Mouse (Mus musculus) hindbrain, embryonic 13.5 days (tissue): ENCODE results near the gene Ccl22. TPM values are rescaled to one million over a fixed set of nuclear protein-coding genes. Genes with fewer than 3 reads are reported as not detected.

Source experiments
- ATAC-seq: fragments of 200-750 bp; cut with Nextera tagmentation; 2 replicates; pipeline ENCODE4 v1.8.0; 2017; ENCODE audit warnings: moderate TSS enrichment; ENCODE audit not compliant: low FRiP score
- H3K27ac ChIP-seq: fragments of 300-500 bp; sonication (generic); 2 replicates; pipeline ENCODE4 v1.5.1; 2015; ENCODE audit warnings: inconsistent platforms, mild to moderate bottlenecking, moderate library complexity
- H3K27me3 ChIP-seq: fragments of 300-500 bp; sonication (generic); 2 replicates; pipeline ENCODE4 v1.6.1; 2015; ENCODE audit warnings: mild to moderate bottlenecking, inconsistent platforms
- H3K36me3 ChIP-seq: fragments of 300-500 bp; sonication (generic); 2 replicates; pipeline ENCODE4 v1.6.1; 2015; ENCODE audit warnings: mild to moderate bottlenecking, inconsistent platforms
- H3K4me1 ChIP-seq: fragments of 300-500 bp; sonication (generic); replicated peaks from 2 replicates; pipeline ENCODE4 v1.6.1; 2015; ENCODE audit warnings: inconsistent platforms
- H3K4me2 ChIP-seq: fragments of 300-500 bp; sonication (generic); 2 replicates; pipeline ENCODE4 v1.6.1; 2015; ENCODE audit warnings: inconsistent platforms, mild to moderate bottlenecking, moderate library complexity
- H3K4me3 ChIP-seq: fragments of 300-500 bp; sonication (generic); 2 replicates; pipeline ENCODE4 v1.5.1; 2015; ENCODE audit warnings: mild to moderate bottlenecking, inconsistent platforms
- H3K9ac ChIP-seq: fragments of 300-500 bp; sonication (generic); 2 replicates; pipeline ENCODE4 v1.6.1; 2015; ENCODE audit warnings: mild to moderate bottlenecking, inconsistent platforms
- H3K9me3 ChIP-seq: fragments of 300-500 bp; sonication (generic); 2 replicates; pipeline ENCODE4 v1.6.1; 2016; ENCODE audit warnings: inconsistent platforms
- WGBS: fragments of 180-500 bp; shearing (Covaris S2); methylation state at CpG from one replicate; pipeline ENCODE4 v1.1.7; 2015; 5-methylcytosine and 5-hydroxymethylcytosine counted together
- polyA plus RNA-seq: library from polyadenylated mRNA; unstranded; fragments of >200 nt; fragmentation: Nextera tagmentation; extraction: Ambion mirVana; gene quantifications from 2 replicates; pipeline ENCODE4 v1.2.1, GENCODE M21; 2015

Gene Ccl22
- polyA plus RNA-seq, 1 experiment from 2014 or later = not detected

DNA sequence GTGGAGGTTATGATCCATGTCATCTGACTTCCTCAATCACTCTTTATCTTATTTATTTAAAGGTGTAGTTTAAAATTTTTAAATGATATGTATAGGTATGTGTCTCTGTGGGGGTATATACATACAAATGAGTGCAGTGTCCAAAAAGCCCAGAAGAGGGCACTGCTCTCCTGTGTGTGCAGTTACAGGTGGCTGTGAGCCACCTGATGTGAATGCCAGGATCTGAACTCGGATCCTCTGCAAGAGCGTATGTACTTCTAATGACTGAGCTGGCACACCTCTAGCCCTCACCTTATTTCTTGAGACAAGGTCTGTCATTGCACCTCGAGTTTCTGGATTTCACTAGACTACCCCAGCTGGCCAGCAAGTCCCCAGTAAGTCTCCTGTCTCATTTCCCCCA lies 4.8 kb upstream of the Ccl22 start:
- no peaks in the 10 kb centered on the region for H3K4me1 ChIP-seq
- H3K36me3 ChIP-seq = no peaks in the 10 kb centered on the region
- no peaks in the 10 kb centered on the region for H3K27me3 ChIP-seq
- H3K4me3 ChIP-seq = no peak overlapping the region
- H3K9ac ChIP-seq = no peak overlapping the region
- 87% methylated on average over 3 of the region's 3 CpGs for WGBS
- no peak for ATAC-seq
- H3K9me3 ChIP-seq = no peaks in the 10 kb centered on the region
- no peak overlapping the region for H3K27ac ChIP-seq
- no peak overlapping the region for H3K4me2 ChIP-seq

DNA sequence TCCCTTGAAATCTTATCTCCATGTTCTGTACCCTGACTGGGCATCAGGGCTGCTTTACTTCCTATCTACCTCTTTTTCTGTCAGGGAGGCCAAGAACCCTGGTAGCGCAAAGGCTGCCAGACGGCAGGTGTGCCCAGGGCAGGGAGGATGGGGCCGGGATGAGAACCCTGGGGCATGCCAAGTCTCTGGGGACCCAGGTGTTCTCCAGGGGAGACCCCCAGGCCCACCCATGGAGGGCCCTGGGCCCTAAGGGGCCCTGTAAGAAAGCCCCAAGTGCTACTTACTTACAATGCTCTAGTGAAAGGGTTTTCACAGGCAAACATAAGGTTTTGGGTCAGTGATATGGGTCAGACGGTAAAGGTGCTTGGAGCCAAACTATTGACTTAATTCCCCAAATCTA lies 3.7 kb upstream of the Ccl22 start:
- 91% methylated on average over 4 of the region's 4 CpGs for WGBS
- H3K9ac ChIP-seq = no peak overlapping the region
- no peak overlapping the region for H3K4me2 ChIP-seq
- no peak overlapping the region for H3K4me3 ChIP-seq
- H3K4me1 ChIP-seq = no peaks in the 10 kb centered on the region
- no peaks in the 10 kb centered on the region for H3K36me3 ChIP-seq
- H3K27ac ChIP-seq = no peak overlapping the region
- H3K27me3 ChIP-seq = no peaks in the 10 kb centered on the region
- no peak for ATAC-seq
- H3K9me3 ChIP-seq = no peaks in the 10 kb centered on the region

DNA sequence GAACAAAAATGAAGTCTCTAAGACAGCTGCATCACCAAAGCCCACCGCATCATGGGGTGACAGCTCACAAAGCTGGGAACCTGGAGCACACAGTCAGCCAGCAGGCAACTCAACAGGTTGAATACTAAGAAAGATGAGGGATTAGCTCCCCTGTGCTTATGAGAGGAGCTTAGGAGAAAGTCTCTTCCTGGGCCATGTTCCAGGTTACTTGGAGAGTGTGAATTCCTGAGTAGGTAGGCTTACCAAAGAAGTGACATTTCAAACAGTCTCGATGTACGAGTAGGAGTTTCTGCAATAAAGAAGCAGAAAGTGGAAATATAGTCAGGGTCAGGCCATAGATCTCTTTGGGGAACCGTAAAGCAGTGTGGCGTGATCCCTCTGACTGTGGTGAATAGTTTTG lies 906 bp upstream of the Ccl22 start:
- no peaks in the 10 kb centered on the region for H3K4me1 ChIP-seq
- H3K9ac ChIP-seq = no peak overlapping the region
- no peaks in the 10 kb centered on the region for H3K9me3 ChIP-seq
- H3K36me3 ChIP-seq = no peaks in the 10 kb centered on the region
- 93% methylated on average over 5 of the region's 5 CpGs for WGBS
- H3K4me2 ChIP-seq = no peak overlapping the region
- H3K27me3 ChIP-seq = no peaks in the 10 kb centered on the region
- no peak for ATAC-seq
- no peak overlapping the region for H3K4me3 ChIP-seq
- no peak overlapping the region for H3K27ac ChIP-seq

DNA sequence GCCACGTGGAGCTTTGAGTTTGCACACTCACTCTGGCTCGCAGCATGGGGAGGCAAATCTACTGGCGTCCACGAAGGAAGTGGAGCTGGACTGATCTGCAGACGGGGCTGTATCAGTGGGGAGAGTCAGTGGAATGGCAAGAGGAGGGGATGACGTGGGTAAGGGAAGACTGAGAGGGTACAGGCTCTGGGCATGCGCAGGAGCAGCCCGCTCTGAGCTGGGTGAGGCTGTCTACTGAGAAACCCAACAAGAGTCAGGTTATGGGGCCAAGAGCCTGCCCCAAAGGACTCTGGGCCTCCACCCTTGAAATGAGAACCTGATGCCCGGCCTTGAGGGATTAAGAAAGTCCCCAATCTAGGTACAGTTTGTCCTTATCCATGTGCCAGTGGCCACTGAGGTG lies 418 bp upstream of the Ccl22 start:
- WGBS = 82% methylated on average over 9 of the region's 9 CpGs
- no peak for ATAC-seq

DNA sequence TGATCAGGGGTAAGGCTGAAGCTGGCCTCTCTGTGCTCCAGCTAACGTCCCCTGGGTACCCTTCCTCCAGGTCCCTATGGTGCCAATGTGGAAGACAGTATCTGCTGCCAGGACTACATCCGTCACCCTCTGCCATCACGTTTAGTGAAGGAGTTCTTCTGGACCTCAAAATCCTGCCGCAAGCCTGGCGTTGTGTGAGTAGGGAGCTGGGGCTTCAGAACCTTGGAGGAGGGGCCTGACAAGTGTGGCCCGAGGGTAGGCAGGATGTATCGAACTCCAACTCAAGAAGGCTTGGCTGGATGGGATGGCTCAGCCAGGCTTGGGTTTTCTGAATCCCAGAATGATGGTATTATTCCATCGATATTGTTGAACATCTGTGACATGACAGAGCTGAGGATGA lies 1.4 kb downstream of the Ccl22 start:
- Histone ChIP-seq H3K27ac (no peak overlapping the region), H3K36me3 (no peaks in the 10 kb centered on the region), H3K9me3 (no peaks in the 10 kb centered on the region), H3K27me3 (0 out of 2 replicates have a peak, but pooled peaks cover 2% of the 10 kb centered on the region), H3K4me1 (no peaks in the 10 kb centered on the region), H3K9ac (no peak overlapping the region), H3K4me2 (no peak overlapping the region), H3K4me3 (no peak overlapping the region)
- no peak for ATAC-seq
- 85% methylated on average over 8 of the region's 8 CpGs for WGBS

More for the DNA sequence above, 418 bp upstream of the Ccl22 start:
- Histone ChIP-seq H3K27me3 (0 out of 2 replicates have a peak, but pooled peaks cover 2% of the 10 kb centered on the region), H3K9me3 (no peaks in the 10 kb centered on the region), H3K9ac (no peak overlapping the region), H3K4me2 (no peak overlapping the region), H3K27ac (no peak overlapping the region), H3K4me3 (no peak overlapping the region), H3K4me1 (no peaks in the 10 kb centered on the region), H3K36me3 (no peaks in the 10 kb centered on the region)

DNA sequence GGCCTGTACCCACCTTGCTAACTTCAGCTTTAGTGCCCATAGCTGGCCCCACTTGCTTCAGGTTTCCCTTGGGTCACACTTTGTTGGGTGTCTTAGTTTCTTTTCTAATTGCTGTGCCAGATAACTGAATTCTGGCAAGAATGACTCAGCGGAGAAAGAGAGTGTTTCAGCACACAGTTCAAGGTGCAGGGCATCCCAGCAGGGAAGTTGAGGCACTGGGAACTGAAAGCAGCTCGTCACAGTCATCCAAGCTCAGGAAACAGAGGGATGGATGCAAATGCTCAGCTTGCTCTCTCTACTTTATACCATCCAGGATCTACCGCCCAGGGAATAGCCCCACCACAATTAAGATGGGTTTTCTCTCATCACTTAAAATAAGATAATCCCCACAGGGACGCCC lies 3.0 kb downstream of the Ccl22 start:
- H3K4me2 ChIP-seq = no peak overlapping the region
- WGBS = 79% methylated on average over 4 of the region's 4 CpGs
- H3K4me1 ChIP-seq = no peaks in the 10 kb centered on the region
- 0 out of 2 replicates have a peak, but pooled peaks cover 2% of the 10 kb centered on the region for H3K27me3 ChIP-seq
- H3K9ac ChIP-seq = no peak overlapping the region
- ATAC-seq = no peak
- H3K27ac ChIP-seq = no peak overlapping the region
- no peaks in the 10 kb centered on the region for H3K9me3 ChIP-seq
- no peak overlapping the region for H3K4me3 ChIP-seq
- H3K36me3 ChIP-seq = no peaks in the 10 kb centered on the region

DNA sequence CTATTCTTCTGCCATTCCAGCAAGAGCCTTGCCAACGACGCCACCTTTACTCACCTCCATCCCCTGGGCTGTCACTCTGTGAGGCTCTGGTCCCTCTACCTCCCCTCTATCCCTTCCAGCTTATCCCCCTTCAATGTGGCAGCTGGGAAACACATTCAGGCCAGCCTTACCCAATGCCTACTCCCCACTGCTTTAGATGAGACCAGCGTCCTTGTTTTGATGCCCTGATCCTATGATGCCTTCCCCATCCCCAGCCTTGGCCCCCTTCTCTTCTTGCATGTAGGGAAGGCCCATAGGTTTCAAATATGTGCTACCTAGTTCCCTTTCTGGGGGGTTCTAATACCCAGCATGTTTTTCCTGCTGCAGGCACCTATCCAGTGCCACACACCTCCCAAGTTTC lies 4.6 kb downstream of the Ccl22 start:
- H3K27me3 ChIP-seq = 0 out of 2 replicates have a peak, but pooled peaks cover 2% of the 10 kb centered on the region
- H3K4me2 ChIP-seq = no peak overlapping the region
- H3K4me3 ChIP-seq = no peak overlapping the region
- WGBS = 85% methylated on average over 3 of the region's 3 CpGs
- H3K9me3 ChIP-seq = no peaks in the 10 kb centered on the region
- no peaks in the 10 kb centered on the region for H3K4me1 ChIP-seq
- no peaks in the 10 kb centered on the region for H3K36me3 ChIP-seq
- no peak overlapping the region for H3K9ac ChIP-seq
- no peak for ATAC-seq
- H3K27ac ChIP-seq = no peak overlapping the region

DNA sequence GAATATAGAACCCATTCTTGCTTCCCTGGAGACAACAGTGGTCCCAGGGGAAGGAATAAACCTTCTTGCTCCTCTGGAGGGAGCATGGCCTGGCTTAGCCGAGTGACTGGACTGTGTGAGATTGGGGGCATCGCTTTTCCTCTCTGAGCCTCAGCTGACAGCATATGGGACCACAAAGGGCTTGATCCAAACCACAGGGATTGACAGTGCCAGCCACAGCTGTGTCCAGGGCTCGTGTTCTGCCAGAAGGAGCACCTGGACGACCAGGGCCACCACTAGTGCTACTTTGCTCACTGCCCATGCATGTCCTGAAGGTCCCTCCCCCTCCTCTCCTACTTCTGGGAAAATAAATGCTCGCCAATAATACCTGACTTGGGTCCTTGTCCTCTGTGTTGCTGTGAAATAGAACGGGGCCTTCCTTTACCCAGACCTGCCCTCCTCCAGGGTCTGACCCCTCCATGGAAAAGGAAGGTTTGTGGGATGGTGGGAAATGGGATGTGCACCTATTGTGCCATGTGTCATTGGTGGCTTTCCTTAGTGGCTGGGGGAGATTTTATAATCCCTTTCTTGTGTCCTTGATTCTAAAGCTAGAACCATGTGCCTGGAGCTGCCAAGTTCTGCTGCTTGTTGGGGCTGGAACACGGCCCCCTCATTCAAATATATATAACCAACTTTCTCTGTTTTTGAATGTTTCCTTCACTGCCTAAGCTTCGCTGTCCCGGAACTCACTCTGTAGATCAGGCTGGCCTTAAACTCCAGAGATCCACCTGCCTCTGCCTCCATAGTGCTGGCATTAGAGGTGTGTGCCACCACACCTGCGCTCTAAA lies 5.8 kb downstream of the Ccl22 start:
- no peak overlapping the region for H3K9ac ChIP-seq
- H3K27ac ChIP-seq = no peak overlapping the region
- no peaks in the 10 kb centered on the region for H3K9me3 ChIP-seq
- WGBS = 83% methylated on average over 10 of the region's 10 CpGs
- H3K27me3 ChIP-seq = 0 out of 2 replicates have a peak, but pooled peaks cover 2% of the 10 kb centered on the region
- no peaks in the 10 kb centered on the region for H3K36me3 ChIP-seq
- no peak for ATAC-seq
- H3K4me2 ChIP-seq = no peak overlapping the region
- no peak overlapping the region for H3K4me3 ChIP-seq
- no peaks in the 10 kb centered on the region for H3K4me1 ChIP-seq

DNA sequence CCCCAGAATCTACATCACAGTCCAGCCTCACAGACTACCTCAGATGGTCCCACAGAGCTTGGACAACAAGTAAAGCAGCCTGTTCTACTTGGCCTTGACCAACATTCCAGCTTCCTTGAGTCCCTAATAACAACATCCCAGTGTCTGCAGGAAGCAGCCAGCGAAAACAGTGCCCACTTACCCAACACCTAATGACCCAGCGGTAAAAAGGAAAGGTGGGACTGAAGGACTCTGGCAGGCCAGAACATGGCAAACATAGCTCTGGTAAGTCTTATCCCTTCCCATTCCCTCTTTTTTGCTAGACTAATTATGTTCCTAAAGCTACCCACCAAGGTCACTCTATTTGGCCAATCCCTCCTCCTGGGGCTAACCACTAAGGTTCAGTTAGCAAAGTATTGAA lies 8.6 kb downstream of the Ccl22 start:
- WGBS = 96% methylated on average over 2 of the region's 2 CpGs
- no peak overlapping the region for H3K4me3 ChIP-seq
- H3K4me2 ChIP-seq = no peak overlapping the region
- H3K36me3 ChIP-seq = no peaks in the 10 kb centered on the region
- no peak overlapping the region for H3K27ac ChIP-seq
- no peaks in the 10 kb centered on the region for H3K4me1 ChIP-seq
- no peak overlapping the region for H3K9ac ChIP-seq
- 0 out of 2 replicates have a peak, but pooled peaks cover 2% of the 10 kb centered on the region for H3K27me3 ChIP-seq
- ATAC-seq = no peak
- no peaks in the 10 kb centered on the region for H3K9me3 ChIP-seq

DNA sequence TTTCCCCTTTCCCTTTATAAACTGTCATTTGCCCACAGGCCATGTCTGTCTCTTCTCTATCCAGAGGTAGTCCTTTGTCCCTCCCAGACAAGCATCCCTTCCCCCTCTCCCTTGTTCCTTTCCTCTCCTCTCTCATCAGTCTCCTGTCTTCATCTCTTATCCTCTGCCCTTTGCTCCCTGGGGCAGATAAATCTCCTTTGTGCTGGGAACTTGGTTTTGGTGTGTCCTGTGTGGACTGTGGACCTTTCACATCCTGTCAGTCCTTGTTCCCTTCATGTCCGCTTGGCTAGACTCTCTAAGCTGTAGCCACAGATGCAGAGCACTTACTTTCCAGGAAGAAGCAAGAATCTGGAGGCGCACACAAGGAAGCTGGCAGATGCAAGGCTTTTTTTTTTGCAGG lies 9.1 kb downstream of the Ccl22 start:
- Histone ChIP-seq H3K4me1 (no peaks in the 10 kb centered on the region), H3K9me3 (no peaks in the 10 kb centered on the region), H3K27ac (no peak overlapping the region), H3K27me3 (0 out of 2 replicates have a peak, but pooled peaks cover 2% of the 10 kb centered on the region), H3K4me2 (no peak overlapping the region), H3K9ac (no peak overlapping the region), H3K4me3 (no peak overlapping the region), H3K36me3 (no peaks in the 10 kb centered on the region)
- WGBS = 79% methylated on average over 2 of the region's 2 CpGs
- no peak for ATAC-seq

DNA sequence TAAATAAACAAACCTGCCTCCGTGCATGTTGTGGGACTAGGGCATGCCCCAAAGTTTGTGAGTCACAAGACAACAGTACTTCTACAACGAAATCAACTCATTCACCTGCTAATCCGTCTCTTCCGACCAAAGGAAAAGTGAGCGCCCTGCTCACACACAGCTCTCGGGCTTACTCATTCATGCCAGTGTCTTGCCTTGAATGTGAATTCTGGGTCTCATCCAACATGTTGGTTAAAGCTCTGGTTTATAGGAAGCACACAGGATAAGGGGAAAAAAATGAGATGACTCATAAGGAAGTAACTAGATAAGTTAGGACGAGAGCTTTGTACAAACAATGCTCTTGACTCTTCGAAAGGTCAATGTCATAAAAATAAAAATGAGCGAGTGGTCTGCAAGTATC lies 21.6 kb downstream of the Ccl22 start:
- 87% methylated on average over 9 of the region's 9 CpGs for WGBS
- Histone ChIP-seq H3K4me1 (peaks cover 14% of the 10 kb centered on the region), H3K4me3 (no peak overlapping the region), H3K27me3 (peaks cover 25% of the 10 kb centered on the region), H3K9ac (no peak overlapping the region), H3K4me2 (no peak overlapping the region), H3K27ac (no peak overlapping the region), H3K36me3 (no peaks in the 10 kb centered on the region), H3K9me3 (no peaks in the 10 kb centered on the region)
- ATAC-seq = no peak

DNA sequence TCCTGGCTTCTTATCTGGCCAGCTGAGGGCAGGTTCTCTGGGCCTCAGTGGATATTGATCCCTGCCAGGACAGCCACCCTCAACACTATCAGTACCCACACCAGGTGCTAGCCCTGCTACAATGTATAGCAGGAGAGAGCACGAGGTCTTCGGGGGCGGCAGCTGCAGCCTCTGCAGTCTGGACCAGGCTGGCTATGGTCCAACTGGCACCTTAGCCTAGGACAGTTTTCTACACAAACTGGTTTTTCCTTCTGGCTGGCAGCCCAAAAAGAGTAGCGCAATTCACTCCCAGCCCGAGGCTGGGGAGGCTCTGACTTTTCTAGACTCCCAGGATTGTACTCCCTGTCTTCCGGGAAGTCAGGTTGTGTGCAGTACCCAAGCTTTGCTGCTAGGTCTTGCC lies 25.6 kb downstream of the Ccl22 start:
- WGBS = 32% methylated on average over 6 of the region's 6 CpGs
- no peak overlapping the region for H3K27ac ChIP-seq
- H3K36me3 ChIP-seq = no peaks in the 10 kb centered on the region
- ATAC-seq = no peak
- no peak overlapping the region for H3K4me3 ChIP-seq
- no peaks in the 10 kb centered on the region for H3K9me3 ChIP-seq
- peaks cover 25% of the 10 kb centered on the region for H3K27me3 ChIP-seq
- no peak overlapping the region for H3K4me2 ChIP-seq
- peaks cover 36% of the 10 kb centered on the region for H3K4me1 ChIP-seq
- no peak overlapping the region for H3K9ac ChIP-seq
